Mouse (Mus musculus) telencephalon, adult 2 months (tissue): ENCODE data around the gene Msrb2.
A peak's percentile ranks its signal among the peaks of the same experiment; 100 is the strongest.

ENCODE experiments used
- DNase-seq: peaks from one replicate; pipeline ENCODE4 v3.0.0-alpha.2; 2011; ENCODE audit warnings: low read depth, low spot score

The Msrb2 gene

GRCm38 (mm10) chr2:19390411-19391143 lies 19.3 kb downstream of the Msrb2 start:
- DNase-seq = no peak

- no peak for DNase-seq
Observed at GRCm38 (mm10) chr2:19391649-19392048, 20.4 kb downstream of the Msrb2 start.

GRCm38 (mm10) chr2:19392793-19393192 lies 21.6 kb downstream of the Msrb2 start:
- DNase-seq = peak; percentile 27

GRCm38 (mm10) chr2:19405409-19405808 lies 34.2 kb downstream of the Msrb2 start:
- DNase-seq = no peak

- DNase-seq = no peak
Observed at GRCm38 (mm10) chr2:19406531-19406930, 35.3 kb downstream of the Msrb2 start.

GRCm38 (mm10) chr2:19414222-19414965 lies 43.2 kb downstream of the Msrb2 start:
- DNase-seq = peak; percentile 16

- DNase-seq = peak; percentile 67
Observed at GRCm38 (mm10) chr2:19415063-19415521, 43.9 kb downstream of the Msrb2 start.

GRCm38 (mm10) chr2:19416066-19416465 lies 44.8 kb downstream of the Msrb2 start:
- DNase-seq = no peak

GRCm38 (mm10) chr2:19419686-19420345 lies 48.6 kb downstream of the Msrb2 start:
- no peak for DNase-seq

GRCm38 (mm10) chr2:19422226-19422625 lies 51.0 kb downstream of the Msrb2 start:
- DNase-seq = no peak

- DNase-seq = no peak
Observed at GRCm38 (mm10) chr2:19423086-19423485, 51.8 kb downstream of the Msrb2 start.

- DNase-seq = no peak
Observed at GRCm38 (mm10) chr2:19429031-19429430, 57.8 kb downstream of the Msrb2 start.

- no peak for DNase-seq
Observed at GRCm38 (mm10) chr2:19429691-19430690, 58.8 kb downstream of the Msrb2 start.

- DNase-seq = no peak
Observed at GRCm38 (mm10) chr2:19430746-19431145, 59.5 kb downstream of the Msrb2 start.

- DNase-seq = no peak
Observed at GRCm38 (mm10) chr2:19431186-19431585, 59.9 kb downstream of the Msrb2 start.

GRCm38 (mm10) chr2:19431614-19432323 lies 60.5 kb downstream of the Msrb2 start:
- DNase-seq = no peak

GRCm38 (mm10) chr2:19444346-19444745 lies 73.1 kb downstream of the Msrb2 start:
- DNase-seq = no peak
